Mouse (Mus musculus) urinary bladder, adult 2 months (tissue): ENCODE results near the gene Olfr1324. TPM values are rescaled to one million over a fixed set of nuclear protein-coding genes. Genes with fewer than 3 reads are reported as not detected.
"Not testable (repeated sequence)": the region's sequence is repeated elsewhere in the genome, so short reads cannot be mapped to it uniquely, and the experiment has no call there.

Source experiments
- DNase-seq: peaks from one replicate; pipeline ENCODE4 v3.0.0; 2022; ENCODE audit warnings: low spot score
- polyA plus RNA-seq: library from polyadenylated mRNA; depleted of rRNA; stranded (reverse); fragments of >200 nt; gene quantifications from 2 replicates; pipeline ENCODE4 v1.2.3, GENCODE M21; 2012; rRNA removed

Gene Olfr1324
- not detected in 2 replicates for polyA plus RNA-seq

DNA sequence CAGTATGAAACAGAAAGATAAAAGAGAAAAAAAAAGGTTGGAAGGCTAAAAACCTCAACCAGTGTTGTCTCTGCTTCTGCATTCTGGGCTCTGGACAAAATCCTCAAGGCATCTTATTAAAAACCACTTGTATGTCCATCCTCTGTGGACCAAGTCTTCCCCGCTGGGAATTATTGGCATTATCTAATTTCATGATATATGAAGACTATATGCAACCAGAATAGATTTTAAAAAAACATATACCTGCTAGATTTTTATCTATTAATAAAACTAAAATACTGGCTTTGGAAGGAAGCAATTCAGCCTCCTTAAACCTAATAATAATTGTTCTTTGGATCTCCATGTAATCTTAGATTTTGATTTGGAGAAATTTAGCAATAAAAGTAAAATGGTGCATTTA lies at the start of gene Olfr1324:
Gene Olfr1324, minus strand, starts transcription at position 101 of the 400 bp plus-strand sequence.
- DNase-seq = no peak

GRCm38 (mm10) chrX:50470341-50470740 lies 42.0 kb upstream of the Olfr1324 start:
- DNase-seq = not testable (repeated sequence)

DNA sequence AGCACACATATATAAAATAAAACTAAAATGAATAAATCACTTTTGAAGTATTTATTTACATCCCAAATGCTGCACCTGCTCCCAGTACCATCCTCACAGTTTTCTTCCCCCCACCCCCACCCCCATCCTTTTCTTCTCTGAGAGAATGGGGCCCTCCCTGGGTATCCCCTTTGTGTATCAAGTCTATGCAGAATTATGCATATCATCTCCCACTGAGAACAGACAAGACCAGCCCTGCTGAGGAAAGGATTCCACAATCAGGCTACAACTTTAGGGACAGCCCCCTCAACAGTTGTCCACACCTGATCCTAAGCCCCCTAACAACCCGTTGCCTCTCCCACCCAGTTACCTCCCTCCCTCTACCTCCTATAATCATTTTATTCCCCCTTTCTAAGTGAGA lies 27.8 kb upstream of the Olfr1324 start:
- no peak for DNase-seq

- DNase-seq = no peak
These were observed 15.1 kb upstream of the Olfr1324 start for GRCm38 (mm10) chrX:50443352-50443751.

GRCm38 (mm10) chrX:50442696-50443095 lies 14.4 kb upstream of the Olfr1324 start:
- no peak for DNase-seq

DNA sequence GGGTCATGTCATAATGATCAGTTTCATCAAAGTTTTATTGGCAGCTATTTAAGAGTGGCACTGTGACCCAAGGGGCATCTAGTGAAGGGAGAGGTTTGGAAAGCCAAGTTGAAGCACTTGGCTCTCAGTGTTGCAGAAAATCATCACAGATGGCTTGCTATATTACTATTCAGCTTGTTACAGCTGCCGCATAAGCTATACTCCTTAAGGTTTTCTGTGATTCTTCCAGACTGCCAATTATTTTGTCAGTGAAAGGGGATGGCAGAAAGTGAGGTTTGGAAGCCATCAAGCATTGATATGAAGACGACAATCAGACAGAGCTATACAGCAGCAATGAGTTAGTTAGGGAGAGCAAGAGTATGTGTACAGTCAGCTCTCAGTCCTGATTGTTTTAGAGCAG lies 4.2 kb upstream of the Olfr1324 start:
- DNase-seq = no peak

- DNase-seq = no peak
These were observed 478 bp downstream of the Olfr1324 start for GRCm38 (mm10) chrX:50427712-50428328.

GRCm38 (mm10) chrX:50425899-50426436 lies 2.3 kb downstream of the Olfr1324 start:
- DNase-seq = no peak

DNA sequence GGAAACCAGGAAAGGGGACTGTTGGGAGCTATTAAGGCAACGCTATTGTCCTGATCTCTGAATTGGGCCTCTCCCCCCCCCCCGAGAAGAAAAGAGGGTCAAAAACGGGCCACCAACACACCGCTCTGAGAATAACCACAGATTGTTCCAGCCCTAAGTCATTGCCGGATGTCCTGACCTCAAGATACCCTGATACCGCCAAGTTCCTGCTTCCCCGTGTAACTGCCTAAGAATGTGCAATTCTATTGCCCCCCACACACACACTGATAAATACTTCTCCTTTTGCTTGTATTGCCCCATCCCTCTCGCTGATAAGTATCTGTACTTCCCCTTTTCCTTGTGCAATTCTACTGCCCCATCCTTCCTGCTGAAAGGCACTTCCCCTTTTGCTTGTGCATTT lies 17.9 kb downstream of the Olfr1324 start:
- DNase-seq = not testable (repeated sequence)

DNA sequence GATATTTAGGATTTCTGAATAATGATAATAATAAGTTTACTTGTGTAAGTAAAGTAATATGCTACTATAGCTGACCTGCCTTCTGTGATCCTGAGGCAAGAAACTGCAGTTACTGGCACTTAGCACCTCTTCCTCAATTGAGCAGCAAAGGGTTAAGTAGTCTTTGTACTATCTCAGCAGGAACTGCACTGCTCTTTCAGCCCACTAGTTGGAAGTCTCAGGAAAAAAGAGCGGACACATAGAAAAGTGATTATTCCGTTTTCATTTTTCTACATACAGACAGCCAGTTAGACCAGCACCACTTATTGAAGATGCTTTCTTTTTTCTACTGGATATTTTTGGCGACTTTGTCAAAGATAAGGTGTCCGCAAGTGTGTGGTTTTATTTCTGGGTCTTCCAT lies 37.7 kb downstream of the Olfr1324 start:
- not testable (repeated sequence) for DNase-seq

GRCm38 (mm10) chrX:50374978-50375377 lies 53.3 kb downstream of the Olfr1324 start:
- no peak for DNase-seq
